Mouse (Mus musculus) layer of hippocampus, adult 2 months (tissue): ENCODE results near the gene Mlec. TPM values are rescaled to one million over a fixed set of nuclear protein-coding genes. Genes with fewer than 3 reads are reported as not detected.
"Not testable (repeated sequence)": the region's sequence is repeated elsewhere in the genome, so short reads cannot be mapped to it uniquely, and the experiment has no call there.

Source experiments
- DNase-seq, 2 experiments: peaks; one replicate each; pipeline ENCODE4 v3.0.0; 2022; ENCODE audit warnings: low spot score in 2 of 2
- H3K27ac ChIP-seq: fragments of 200-600 bp; 2 replicates; pipeline ENCODE4 v1.8.1; 2022
- H3K4me3 ChIP-seq: fragments of 200-600 bp; 2 replicates; pipeline ENCODE4 v1.8.1; 2022; ENCODE audit warnings: mild to moderate bottlenecking
- CTCF ChIP-seq: fragments of 200-600 bp; conservative IDR thresholded peaks from 2 replicates; pipeline ENCODE4 v1.8.1; 2022; ENCODE audit warnings: antibody characterized with exemption, mild to moderate bottlenecking, moderate library complexity
- total RNA-seq, 2 experiments: library from RNA; stranded (reverse); gene quantifications; 2 replicates each; pipeline ENCODE4 v1.2.3; 2021

Gene Mlec
- total RNA-seq, 2 experiments from 2014 or later: 75.7 to 84.7 TPM

- Histone ChIP-seq H3K4me3 (peak overlapping the region; percentile 24; the same call in 1 of the 2 replicates), H3K27ac (0 out of 2 replicates have a peak overlapping the region, but pooled peaks have one; percentile 43)
- TF ChIP-seq CTCF: no peak
- no peak for DNase-seq
These were observed 2.8 kb downstream of the Mlec start for GRCm38 (mm10) chr5:115155156-115155631.

DNA sequence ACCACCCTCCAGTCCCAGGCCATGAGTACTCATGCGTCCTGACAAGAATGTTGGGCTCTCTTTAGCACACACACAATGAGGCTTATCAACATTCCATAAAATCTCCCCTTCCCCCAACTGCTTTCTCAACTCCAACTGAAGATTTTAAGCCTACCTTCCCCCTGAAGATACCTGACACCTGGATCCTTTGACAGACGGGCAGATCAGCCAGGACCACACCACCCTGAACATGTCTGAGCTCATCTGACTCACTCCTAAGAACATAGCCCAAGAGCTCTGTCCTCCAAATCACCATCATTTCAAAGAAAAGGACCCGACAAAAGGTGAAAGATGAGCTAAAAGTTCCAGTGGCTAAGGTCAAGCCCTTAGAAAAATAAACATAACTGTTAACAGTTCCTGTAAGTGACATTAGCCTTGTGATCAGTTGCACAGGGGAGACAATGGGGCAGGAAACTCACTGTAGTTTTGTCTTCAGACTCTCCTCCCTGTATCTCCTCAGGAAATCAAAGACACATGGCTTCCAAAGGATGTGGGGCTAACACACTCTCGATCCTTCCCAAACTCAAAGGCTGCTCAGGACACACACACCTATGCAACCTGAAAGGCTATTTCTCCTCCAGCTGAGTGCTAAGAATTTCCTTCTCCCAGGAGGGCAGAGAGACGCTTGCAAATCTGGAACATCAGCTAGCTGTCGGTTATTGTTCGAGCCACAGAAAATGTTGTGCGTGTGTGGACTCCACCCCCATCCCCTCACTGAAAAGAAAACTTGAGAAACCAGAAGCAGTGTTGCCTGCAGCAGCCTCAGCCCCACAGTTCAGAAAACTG, 5.6 kb downstream of the Mlec start:
- TF ChIP-seq CTCF: no peak
- Histone ChIP-seq H3K4me3 (no peak overlapping the region), H3K27ac (no peak overlapping the region; the same call in 1 of the 2 replicates)
- no peak for DNase-seq

- Histone ChIP-seq H3K4me3 (no peak overlapping the region), H3K27ac (no peak overlapping the region)
- no peak for DNase-seq
- TF ChIP-seq CTCF: no peak
These were observed 6.5 kb downstream of the Mlec start for GRCm38 (mm10) chr5:115151457-115151856.

- Histone ChIP-seq H3K27ac (no peak overlapping the region), H3K4me3 (no peak overlapping the region)
- DNase-seq: no peak
- no peak for TF ChIP-seq CTCF
These were observed 7.0 kb downstream of the Mlec start for GRCm38 (mm10) chr5:115150991-115151390.

DNA sequence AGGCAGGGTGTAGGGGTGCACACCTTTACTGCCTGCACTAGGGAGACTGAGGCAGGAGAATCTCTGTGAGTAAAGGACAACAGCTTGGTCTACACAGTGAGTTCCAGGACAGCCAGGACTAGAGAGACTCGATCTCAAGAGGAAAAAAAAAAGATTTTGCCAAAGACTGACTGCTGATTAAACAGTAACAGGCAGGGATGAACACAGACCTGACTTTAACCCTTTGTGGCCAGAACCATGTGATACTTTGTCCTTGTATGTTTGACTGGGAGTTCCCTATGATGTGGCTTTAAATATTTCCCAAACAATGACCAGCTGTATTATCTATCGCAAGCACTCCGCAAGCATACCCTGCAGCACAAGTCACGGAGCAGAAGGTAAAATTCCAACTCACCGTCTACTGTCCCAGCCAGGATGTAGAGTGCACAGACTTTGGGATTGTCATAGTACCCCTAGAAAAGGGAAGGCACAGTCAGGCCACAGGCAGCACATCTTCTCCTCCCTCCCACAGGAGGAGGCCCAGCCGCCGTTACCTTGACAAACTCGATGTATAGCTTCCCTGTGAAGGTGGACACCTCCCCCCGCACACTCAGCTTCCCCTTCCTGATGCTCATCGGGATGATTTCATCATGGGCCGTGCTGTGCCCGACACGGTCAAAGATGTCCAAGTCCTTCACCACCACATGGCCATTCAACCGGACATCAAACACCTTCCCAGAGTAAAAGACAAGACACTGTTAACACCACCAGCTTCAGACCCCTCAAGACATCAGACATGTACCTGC, 8.1 kb downstream of the Mlec start:
- Histone ChIP-seq H3K27ac (no peak overlapping the region), H3K4me3 (no peak overlapping the region)
- DNase-seq: no peak
- TF ChIP-seq CTCF: no peak

DNA sequence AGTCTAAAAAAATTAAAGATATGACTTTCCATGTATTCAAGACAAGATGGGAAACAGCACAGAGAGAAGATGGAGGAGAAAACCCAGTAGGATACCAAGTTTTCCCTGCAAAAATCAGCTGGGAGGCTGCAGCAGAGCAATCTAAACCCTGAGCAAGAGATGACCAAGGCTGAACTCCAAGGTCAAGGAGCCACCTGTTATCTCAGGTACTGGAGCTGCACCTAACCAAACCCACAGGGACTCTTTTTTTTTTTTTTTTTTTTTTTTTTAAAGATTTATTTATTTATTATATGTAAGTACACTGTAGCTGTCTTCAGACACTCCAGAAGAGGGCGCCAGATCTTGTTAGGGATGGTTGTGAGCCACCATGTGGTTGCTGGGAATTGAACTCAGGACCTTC, 9.1 kb downstream of the Mlec start:
- not testable (repeated sequence) for DNase-seq, H3K4me3 ChIP-seq, H3K27ac ChIP-seq

DNA sequence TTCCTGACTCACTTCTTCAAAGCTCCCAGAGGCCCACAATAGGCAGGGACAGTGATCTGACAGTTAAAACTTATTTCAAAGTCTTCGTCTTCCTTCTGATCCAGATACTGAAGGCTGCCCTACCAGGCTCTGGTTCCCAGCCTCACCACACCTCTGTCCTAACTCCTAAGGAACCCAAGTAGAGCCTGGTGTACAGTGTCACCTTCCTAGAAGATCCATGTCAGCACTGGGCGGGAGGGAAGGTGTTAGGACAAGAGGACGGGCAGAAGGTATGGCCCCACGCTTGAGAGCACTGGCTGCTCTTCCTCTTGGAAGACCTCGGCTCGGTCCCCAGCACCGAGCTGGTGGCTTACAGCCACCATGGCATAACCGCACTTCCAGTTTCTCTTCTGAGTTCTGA, 9.6 kb downstream of the Mlec start:
- DNase-seq: no peak
- no peak overlapping the region for H3K27ac ChIP-seq
- no peak for TF ChIP-seq CTCF
- no peak overlapping the region for H3K4me3 ChIP-seq

GRCm38 (mm10) chr5:115147388-115147787, 10.6 kb downstream of the Mlec start:
- DNase-seq: no peak
- TF ChIP-seq CTCF: no peak
- no peak overlapping the region for H3K4me3 ChIP-seq
- no peak overlapping the region for H3K27ac ChIP-seq

DNA sequence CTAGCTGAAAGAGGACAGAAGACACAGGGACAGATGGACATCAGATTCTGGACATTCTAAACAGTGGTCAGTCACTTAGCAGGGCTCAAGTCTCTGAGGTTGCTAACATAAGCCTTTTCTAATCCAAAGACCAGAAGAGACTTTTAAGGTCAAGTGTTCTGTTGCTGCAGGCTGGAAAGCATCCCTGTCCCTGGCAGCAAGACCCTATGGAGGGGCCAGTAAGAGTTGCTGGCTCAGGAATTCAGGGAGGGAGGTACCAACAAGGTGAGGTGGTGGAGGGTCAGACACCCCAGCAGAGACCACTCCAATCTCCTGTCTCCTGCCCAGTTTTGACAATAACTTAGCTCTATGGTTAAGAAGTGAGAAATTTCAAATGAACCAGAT, 11.2 kb downstream of the Mlec start:
- Histone ChIP-seq H3K27ac (no peak overlapping the region), H3K4me3 (no peak overlapping the region)
- no peak for TF ChIP-seq CTCF
- no peak for DNase-seq

DNA sequence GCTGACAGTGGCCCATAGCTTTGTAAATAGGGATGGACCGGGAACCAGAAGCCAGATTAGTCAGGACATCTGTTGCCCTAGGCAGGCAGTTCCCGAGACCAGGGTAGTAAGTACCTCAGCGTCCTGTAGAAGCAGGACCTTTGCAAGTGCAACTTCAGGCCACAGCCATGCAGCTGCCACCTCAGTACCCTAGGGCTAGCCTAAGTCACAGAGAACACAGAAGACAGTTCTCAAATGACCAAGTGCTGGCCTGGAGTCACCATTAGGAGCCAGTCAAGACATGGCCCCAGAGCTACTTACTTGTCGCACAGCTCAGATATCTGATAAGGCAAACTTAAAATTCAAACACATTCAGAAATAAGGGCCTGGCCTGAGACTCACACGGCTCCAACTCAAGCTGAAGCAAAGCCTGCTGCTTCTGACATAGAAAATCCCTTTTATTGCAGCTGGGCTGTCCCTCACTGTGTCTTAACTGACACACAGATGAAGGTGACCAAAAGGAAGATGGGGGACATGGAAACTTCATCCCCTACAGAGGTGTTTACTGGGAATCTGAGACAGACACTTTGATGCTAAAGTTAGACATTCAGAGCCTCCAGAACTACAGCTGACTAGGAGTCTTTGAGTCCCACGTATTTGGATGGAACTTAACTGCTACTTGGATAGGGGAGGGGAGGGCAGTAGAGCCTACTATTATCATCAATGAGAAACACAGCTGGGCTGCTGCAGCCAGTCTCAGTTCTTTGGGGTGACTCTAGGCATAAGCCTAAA, 11.8 kb downstream of the Mlec start:
- peak overlapping the region; percentile 71 for H3K27ac ChIP-seq
- no peak for TF ChIP-seq CTCF

GRCm38 (mm10) chr5:115145253-115145968, 12.6 kb downstream of the Mlec start:
- Histone ChIP-seq H3K27ac (peak overlapping the region; percentile 71), H3K4me3 (no peak overlapping the region)
- TF ChIP-seq CTCF: no peak
- no peak for DNase-seq

More for the DNA sequence above, 11.8 kb downstream of the Mlec start:
- H3K4me3 ChIP-seq: no peak overlapping the region
- DNase-seq: no peak

GRCm38 (mm10) chr5:115144471-115144870, 13.5 kb downstream of the Mlec start:
- no peak for DNase-seq
- H3K4me3 ChIP-seq: no peak overlapping the region
- peak overlapping the region; percentile 71 for H3K27ac ChIP-seq
- no peak for TF ChIP-seq CTCF
